Mouse (Mus musculus) stomach, postnatal 0 days (tissue): Measurements from ENCODE around the gene Mrpl44.

Experiments used
- CTCF ChIP-seq: IDR thresholded peaks from 2 replicates; pipeline ENCODE4 v1.5.1; 2016; ENCODE audit warnings: antibody characterized with exemption, low read depth, mild to moderate bottlenecking, moderate library complexity
- EP300 ChIP-seq: optimal IDR thresholded peaks from 2 replicates; pipeline ENCODE3; 2016; ENCODE audit warnings: antibody characterized with exemption

DNA sequence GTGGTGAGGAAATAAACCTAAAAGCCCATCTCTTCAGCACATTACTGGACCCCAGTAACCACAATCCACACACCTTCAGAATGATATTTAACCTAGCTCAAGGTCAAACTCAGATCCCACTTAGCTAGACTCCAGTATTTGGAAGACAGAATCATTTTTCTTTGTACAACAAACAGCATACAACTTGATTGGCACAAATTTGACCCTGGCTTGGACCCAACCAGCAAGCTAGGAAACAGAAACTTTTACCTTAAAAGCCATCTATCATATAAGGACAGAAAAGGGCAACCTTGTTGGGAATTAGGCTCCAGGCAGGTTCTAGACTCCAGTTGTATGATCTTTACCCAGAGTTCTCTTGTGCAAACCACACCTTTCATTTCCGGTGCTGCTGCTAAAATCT lies 32.4 kb upstream of the Mrpl44 start:
- no peak for TF ChIP-seq CTCF
- no peak for TF ChIP-seq EP300
